Mouse (Mus musculus): ENCODE measurements at regions not wholly inside any gene's neighbourhood (a gene's known extent, or its start where the extent isn't known, plus 50 kb on each side); places are given as distances from the start of the nearest gene placed in this dataset.

GRCm38 (mm10) chr12:112345797-112346196 lies 143.5 kb upstream of the A530016L24Rik start:
- TF ChIP-seq CTCF (IDR thresholded peaks at IDR 0.05; ENCODE audit: low read depth, low read length): no peak
- TF ChIP-seq POLR2A (IDR thresholded peaks at IDR 0.05; ENCODE audit: extremely low read depth, insufficient read depth, low read length): no peak
